Mouse (Mus musculus): ENCODE measurements around the gene Pou2f2.

DNA sequence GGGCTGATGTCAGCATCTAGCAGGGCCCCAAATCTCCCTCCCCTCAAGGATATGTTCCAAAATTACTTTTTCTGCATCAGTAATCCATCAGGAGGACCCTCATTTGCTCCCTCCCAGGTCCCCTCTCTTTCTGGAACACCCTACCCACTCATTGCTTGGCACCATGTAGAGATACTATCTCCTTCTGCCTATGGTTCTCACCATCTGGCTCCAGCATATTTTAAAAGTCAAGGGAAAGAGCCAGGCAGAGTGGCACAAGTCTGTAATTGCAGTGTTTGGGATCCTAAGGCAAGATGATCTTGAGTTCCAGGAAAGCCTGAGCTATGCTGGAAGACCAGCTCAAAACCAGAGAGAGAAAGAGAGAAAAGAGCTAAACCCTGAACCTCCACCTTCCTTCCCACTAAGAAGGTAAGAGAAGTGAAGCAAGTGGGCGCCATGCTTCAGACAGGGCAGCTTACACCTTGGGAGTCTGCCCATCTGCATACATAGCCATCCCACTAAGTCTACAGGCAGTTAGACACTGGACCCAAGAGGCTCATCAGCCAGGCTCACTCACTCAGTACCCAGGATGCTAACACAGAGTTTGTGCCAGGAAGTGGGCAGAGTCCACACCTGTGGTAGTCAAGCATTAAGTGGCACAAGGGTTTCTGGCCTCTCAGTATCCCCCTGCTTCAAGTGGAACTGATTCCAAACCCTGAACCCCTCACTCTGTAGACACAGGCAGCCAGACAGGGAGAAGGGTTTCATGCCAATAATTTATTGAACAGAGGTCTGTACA is 48.2 kb upstream of the Pou2f2 start:
- 0 out of 2 replicates have a peak, but pooled peaks have one; percentile 9 for TF ChIP-seq POLR2A (IDR thresholded peaks at IDR 0.05; ENCODE audit: low read depth, low read length)
- TF ChIP-seq CTCF (IDR thresholded peaks at IDR 0.05; ENCODE audit: borderline replicate concordance, insufficient read depth, low read length), result no peak
